ENCODE assay signal across 1 mouse cellular context in the genomic region with DNA sequence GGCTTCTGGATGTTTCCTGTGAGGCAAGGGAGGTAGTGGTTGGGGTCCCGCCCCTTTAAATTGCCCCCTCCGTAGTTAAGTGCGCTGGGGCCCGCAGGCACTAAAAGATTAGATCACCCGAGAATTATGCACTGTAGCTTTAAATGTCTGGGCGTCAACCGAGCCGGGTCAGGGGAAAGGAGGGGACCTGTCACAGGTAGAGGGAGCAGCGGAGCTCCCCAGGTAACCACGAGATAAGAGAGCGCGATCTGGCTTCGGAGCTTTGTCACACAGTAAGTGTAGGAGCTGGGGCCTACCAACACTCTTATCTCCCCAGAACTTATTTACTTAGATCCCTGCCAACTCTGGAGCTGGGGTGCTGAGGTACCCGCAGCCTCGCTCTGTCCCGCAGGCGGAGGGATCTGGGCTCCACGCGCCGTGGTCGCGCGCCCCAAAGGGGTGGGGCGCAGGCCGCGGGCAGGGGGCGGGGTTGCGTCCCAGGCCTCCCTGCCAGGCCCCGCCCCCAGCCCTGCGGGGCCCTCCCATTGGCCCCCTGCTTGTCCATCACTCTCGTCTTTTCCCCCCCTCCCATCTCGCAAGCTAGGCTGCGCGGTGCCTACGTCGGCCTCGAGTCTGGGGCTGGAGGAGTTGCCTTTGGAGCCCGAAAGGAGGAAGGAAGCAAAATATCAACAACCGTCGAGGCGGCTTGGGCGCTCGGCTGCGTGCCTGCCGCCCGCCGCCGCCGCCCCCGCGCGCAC.
TF ChIP-seq lines count a peak whose summit lies in the region.

A gene (plus strand): TSS at position 586 of the 737 bp plus-strand sequence.

TF ChIP-seq in CH12.LX, 34 proteins besides CTCF, POLR2A, EP300 and RAD21 (continued from another document):
- no peak for TF ChIP-seq CHD1 (IDR thresholded peaks at IDR 0.05; ENCODE audit: low read depth, low read length)
- TF ChIP-seq BHLHE40 (IDR thresholded peaks at IDR 0.05; ENCODE audit: low read depth, low read length) = peak; percentile 50; the same call in 1 of the 2 replicates
- TF ChIP-seq UBTF (IDR thresholded peaks at IDR 0.05; ENCODE audit: low read depth, low read length) = peak; percentile 77
- TF ChIP-seq CHD2 (IDR thresholded peaks at IDR 0.05; ENCODE audit: low read length) = peak; percentile 69
- no peak for TF ChIP-seq USF1 (IDR thresholded peaks at IDR 0.05; ENCODE audit: low read depth, low read length)
- TF ChIP-seq ZKSCAN1 (IDR thresholded peaks at IDR 0.05; ENCODE audit: borderline replicate concordance, low read depth, low read length) = no peak
- TF ChIP-seq ZMIZ1 (IDR thresholded peaks at IDR 0.05; ENCODE audit: low read depth, low read length) = no peak; the same call in 1 of the 2 replicates
- peak; percentile 31; the same call in 1 of the 2 replicates for TF ChIP-seq SMC3 (IDR thresholded peaks at IDR 0.05; ENCODE audit: low read depth, low read length)
- peak; percentile 96 for TF ChIP-seq MAZ (IDR thresholded peaks at IDR 0.05; ENCODE audit: low read depth, low read length)
- TF ChIP-seq MAX (IDR thresholded peaks at IDR 0.05; ENCODE audit: low read length) = peak; percentile 80
- peak; percentile 45 for TF ChIP-seq ELF1 (IDR thresholded peaks at IDR 0.05; ENCODE audit: low read depth, low read length)
- peak; percentile 85 for TF ChIP-seq MXI1 (IDR thresholded peaks at IDR 0.05; ENCODE audit: low read depth, low read length)
- 0 out of 2 replicates have a peak, but pooled peaks have one; percentile 51 for TF ChIP-seq TBP (conservative IDR thresholded peaks at IDR 0.05; ENCODE audit: low read depth, low read length)
- peak; percentile 65; the same call in 1 of the 2 replicates for TF ChIP-seq KAT2A (IDR thresholded peaks at IDR 0.05; ENCODE audit: insufficient replicate concordance, low read length)
- no peak for TF ChIP-seq PAX5 (IDR thresholded peaks at IDR 0.05; ENCODE audit: low read length)
- TF ChIP-seq ETS1 (conservative IDR thresholded peaks at IDR 0.05; ENCODE audit: low read depth, low read length) = peak; percentile 17
- TF ChIP-seq ZNF384 (IDR thresholded peaks at IDR 0.05; ENCODE audit: low read depth, low read length) = no peak
- TF ChIP-seq ZC3H11A (IDR thresholded peaks at IDR 0.05; ENCODE audit: low read depth, low read length) = no peak
- 0 out of 2 replicates have a peak, but pooled peaks have one; percentile 26 for TF ChIP-seq IRF4 (IDR thresholded peaks at IDR 0.05; ENCODE audit: low read depth, low read length)
- peak; percentile 63; the same call in 1 of the 2 replicates for TF ChIP-seq NELFE (IDR thresholded peaks at IDR 0.05; ENCODE audit: low read depth, low read length)
